In genomic region chr17:43676241-43676640, GRCm38 (mm10) we compare ENCODE assay signal across 25 mouse cellular contexts. TPM values are rescaled to one million over a fixed set of nuclear protein-coding genes. Genes with fewer than 3 reads are reported as not detected.
DNase-seq lines count a peak whose midpoint lies in the region; ATAC-seq and TF ChIP-seq lines count a peak whose summit lies in the region.
"Had no signal": no experiment of that assay in that cellular context is flagged by ENCODE, and none has a peak within 500 bp of the region (broad histone marks: within the 10 kb centered on the region; RNA-seq: fewer than 3 reads in every experiment).

No protein-coding gene starts in this region.

- TF ChIP-seq CTCF in kidney, postnatal 0 days (IDR thresholded peaks at IDR 0.05; ENCODE audit: low read depth): peak; percentile 24; the same call in 1 of the 2 replicates
- TF ChIP-seq CTCF in lung, postnatal 0 days (IDR thresholded peaks at IDR 0.05): peak; percentile 35

- H3K4me3 ChIP-seq in kidney, postnatal 0 days (replicated peaks; ENCODE audit: low read depth, low read length): no peak overlapping the region
- H3K4me3 ChIP-seq in lung, postnatal 0 days (ENCODE audit: low read depth, low read length): no peak overlapping the region
- H3K4me3 ChIP-seq: forebrain, embryonic 10.5 days; heart, embryonic 13.5 days; limb, embryonic 10.5 days; liver, embryonic 15.5 days; midbrain, embryonic 12.5 days; neural tube, embryonic 13.5 days had no signal

- DNase-seq in kidney, postnatal 0 days (ENCODE audit: low spot score): no peak
- no peak for DNase-seq in kidney, postnatal 10 days
- no peak for DNase-seq in lung, postnatal 0 days (ENCODE audit: low spot score)
- no peak for DNase-seq in lung, postnatal 10 days
- peak; percentile 44 for DNase-seq in ES-CJ7 (ENCODE audit: low read depth, low spot score)
- DNase-seq in frontal cortex, postnatal 10 days (ENCODE audit: low spot score in 2 of 2): no peak
- DNase-seq: adrenal gland, adult 8-10 months; cerebellum, adult 8-10 months; forebrain, postnatal 0 days; heart, adult 11 months; kidney, adult 11 months; kidney, postnatal 14 days; lung, postnatal 36 days; thymus, postnatal 36 days had no signal

- H3K36me3 ChIP-seq in kidney, postnatal 0 days (ENCODE audit: insufficient read depth, low read length): no peaks in the 10 kb centered on the region
- H3K36me3 ChIP-seq in lung, postnatal 0 days (ENCODE audit: insufficient read depth, low read length): no peaks in the 10 kb centered on the region

- no peak overlapping the region for H3K4me2 ChIP-seq in kidney, postnatal 0 days (ENCODE audit: low read length)
- no peak overlapping the region for H3K4me2 ChIP-seq in lung, postnatal 0 days (replicated peaks; ENCODE audit: low read depth, low read length)
- H3K4me2 ChIP-seq: heart, embryonic 13.5 days; hindbrain, embryonic 14.5 days; liver, embryonic 15.5 days; midbrain, embryonic 12.5 days; neural tube, embryonic 13.5 days had no signal

- H3K9ac ChIP-seq in kidney, postnatal 0 days (ENCODE audit: low read depth, low read length): no peak overlapping the region
- no peak overlapping the region for H3K9ac ChIP-seq in lung, postnatal 0 days (replicated peaks; ENCODE audit: low read depth)
- H3K9ac ChIP-seq: forebrain, postnatal 0 days; heart, embryonic 13.5 days; hindbrain, embryonic 14.5 days; liver, embryonic 15.5 days; midbrain, embryonic 12.5 days; neural tube, embryonic 13.5 days had no signal

- no peak overlapping the region for H3K27ac ChIP-seq in kidney, postnatal 0 days
- H3K27ac ChIP-seq in lung, postnatal 0 days (ENCODE audit: low read length): no peak overlapping the region
- H3K27ac ChIP-seq: forebrain, embryonic 10.5 days; hindbrain, embryonic 14.5 days; limb, embryonic 10.5 days; liver, embryonic 15.5 days; midbrain, embryonic 12.5 days; neural tube, embryonic 13.5 days had no signal

- H3K9me3 ChIP-seq in kidney, postnatal 0 days (replicated peaks; ENCODE audit: low read length): no peaks in the 10 kb centered on the region
- H3K9me3 ChIP-seq in lung, postnatal 0 days (ENCODE audit: low read length): no peaks in the 10 kb centered on the region
- H3K9me3 ChIP-seq: forebrain, embryonic 10.5 days; heart, embryonic 13.5 days; limb, embryonic 10.5 days; liver, embryonic 15.5 days; midbrain, embryonic 12.5 days; neural tube, embryonic 13.5 days had no signal

- no peaks in the 10 kb centered on the region; the same call in 1 of the 2 replicates for H3K4me1 ChIP-seq in kidney, postnatal 0 days (replicated peaks; ENCODE audit: insufficient read depth, low read length)
- peaks cover 8% of the 10 kb centered on the region; the same call in 1 of the 2 replicates for H3K4me1 ChIP-seq in lung, postnatal 0 days (ENCODE audit: insufficient read depth, low read depth, low read length)
- H3K4me1 ChIP-seq: limb, embryonic 10.5 days; midbrain, embryonic 12.5 days had no signal

- no peaks in the 10 kb centered on the region for H3K27me3 ChIP-seq in kidney, postnatal 0 days (ENCODE audit: insufficient read depth, low read length)
- H3K27me3 ChIP-seq in lung, postnatal 0 days (replicated peaks; ENCODE audit: insufficient read depth, low read length): no peaks in the 10 kb centered on the region
- H3K27me3 ChIP-seq: heart, embryonic 13.5 days; liver, embryonic 15.5 days; midbrain, embryonic 12.5 days; neural tube, embryonic 13.5 days had no signal

- 100% methylated on average over 1 of the region's 1 CpGs for WGBS in kidney, postnatal 0 days
- 100% methylated on average over 1 of the region's 1 CpGs for WGBS in lung, postnatal 0 days

- TF ChIP-seq EP300 in lung, postnatal 0 days (IDR thresholded peaks at IDR 0.05): no peak

- no peak for ATAC-seq in kidney, postnatal 0 days (replicated peaks; ENCODE audit: low FRiP score, low read depth)
- ATAC-seq in lung, postnatal 0 days: no peak
- no peak for ATAC-seq in megakaryocyte-erythroid progenitor cell, adult 5-6 weeks (replicated peaks; ENCODE audit: low FRiP score, low TSS enrichment, poor library complexity, severe bottlenecking)
- ATAC-seq: forebrain, postnatal 0 days had no signal

RNA-seq across cellular contexts. Expression of gene Cyp39a1, which starts 9.0 kb away (rescaled TPM):
- polyA plus RNA-seq in kidney, postnatal 0 days (2015; fragmentation: Nextera tagmentation; extraction: Ambion mirVana): 24.0 and 25.0 TPM in 2 replicates
- polyA plus RNA-seq in lung, postnatal 0 days (2015; fragmentation: Nextera tagmentation; extraction: Ambion mirVana): 26.1 and 31.1 TPM in 2 replicates
- not detected in 2 replicates for total RNA-seq in megakaryocyte-erythroid progenitor cell, adult 5-6 weeks (2014; fragmentation: Nextera tagmentation)
- total RNA-seq in megakaryocyte-erythroid progenitor cell, adult 5-6 weeks (2017): not detected in 2 replicates

RNA-seq across cellular contexts. Expression of gene Slc25a27, which starts 9.2 kb away (rescaled TPM):
- polyA plus RNA-seq in kidney, postnatal 0 days (2015; fragmentation: Nextera tagmentation; extraction: Ambion mirVana): 6.8 and 7.3 TPM in 2 replicates
- polyA plus RNA-seq in lung, postnatal 0 days (2015; fragmentation: Nextera tagmentation; extraction: Ambion mirVana): 12.0 and 15.3 TPM in 2 replicates
- total RNA-seq in megakaryocyte-erythroid progenitor cell, adult 5-6 weeks (2014; fragmentation: Nextera tagmentation): 3.4 and 4.6 TPM in 2 replicates
- 5.1 TPM in 1 of 2 replicates, not detected in the other for total RNA-seq in megakaryocyte-erythroid progenitor cell, adult 5-6 weeks (2017)

RNA-seq across cellular contexts. Expression of gene Tdrd6, which starts 46.1 kb away (rescaled TPM):
- polyA plus RNA-seq in kidney, postnatal 0 days (2015; fragmentation: Nextera tagmentation; extraction: Ambion mirVana): 0.26 and 0.58 TPM in 2 replicates
- polyA plus RNA-seq in lung, postnatal 0 days (2015; fragmentation: Nextera tagmentation; extraction: Ambion mirVana): 0.01 TPM in 1 of 2 replicates, not detected in the other
- not detected in 2 replicates for total RNA-seq in megakaryocyte-erythroid progenitor cell, adult 5-6 weeks (2014; fragmentation: Nextera tagmentation)
- total RNA-seq in megakaryocyte-erythroid progenitor cell, adult 5-6 weeks (2017): not detected in 2 replicates
- total RNA-seq: adrenal gland, adult 8-10 months; gastrocnemius, adult 8-10 months; heart, postnatal 25 days had no signal
- polyA plus RNA-seq: heart, embryonic 13.5 days; limb, embryonic 10.5 days; liver, embryonic 15.5 days; midbrain, embryonic 12.5 days; small intestine, adult 2 months had no signal
